Mouse (Mus musculus): ENCODE measurements at regions not wholly inside any gene's neighbourhood (a gene's known extent, or its start where the extent isn't known, plus 50 kb on each side); places are given as distances from the start of the nearest gene placed in this dataset.
"Not testable (repeated sequence)": the region's sequence is repeated elsewhere in the genome, so short reads cannot be mapped to it uniquely, and the experiment has no call there.

DNA sequence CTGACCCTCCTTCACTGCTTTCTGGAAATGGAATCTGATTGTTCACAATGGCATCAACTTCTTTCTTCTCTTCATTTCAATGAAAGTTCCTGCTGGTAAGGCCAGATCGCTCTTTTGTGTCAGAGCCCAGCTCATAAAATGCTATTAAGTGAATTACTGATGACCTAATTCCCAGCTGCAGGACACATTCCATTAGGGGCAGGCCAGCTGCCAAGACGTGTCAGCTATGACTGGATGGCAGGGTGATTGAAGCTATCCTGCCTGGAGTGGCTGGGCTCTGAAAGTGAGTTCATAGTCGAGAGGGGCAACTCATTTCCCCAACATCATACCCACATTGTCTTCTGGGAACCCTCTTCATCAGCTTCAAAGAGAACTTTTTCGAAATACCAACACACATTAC lies 100.4 kb upstream of the Gap43 start:
- Histone ChIP-seq H3K4me1 (peaks cover 21% of the 10 kb centered on the region), H3K36me3 (no peaks in the 10 kb centered on the region), H3K4me2 (replicated peaks) (no peak overlapping the region), H3K4me3 (no peak overlapping the region), H3K9me3 (no peaks in the 10 kb centered on the region), H3K9ac (replicated peaks) (no peak overlapping the region), H3K27ac (replicated peaks) (no peak overlapping the region), H3K27me3 (no peaks in the 10 kb centered on the region)
- no peak for ATAC-seq (replicated peaks)
- WGBS, result 17% methylated on average over 4 of the region's 4 CpGs

DNA sequence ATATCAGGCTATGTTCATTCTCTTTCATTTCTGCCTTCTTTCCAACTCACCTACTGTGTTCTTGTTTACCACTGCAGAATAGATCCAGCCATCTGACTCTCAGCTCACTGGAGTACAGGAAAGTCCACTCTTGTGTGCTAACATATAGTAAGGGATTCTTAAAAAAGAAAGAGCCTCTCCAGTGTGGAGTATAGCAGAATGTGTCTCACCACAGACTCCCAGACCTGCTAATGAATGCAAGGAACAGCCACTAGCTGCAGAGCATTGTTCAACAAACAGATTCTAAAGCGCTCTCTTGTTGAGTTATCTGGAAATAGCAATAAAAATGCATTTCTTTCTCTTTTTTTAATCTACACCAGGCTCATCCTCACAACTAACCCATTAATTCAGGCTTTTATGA lies 91.1 kb upstream of the Gap43 start:
- no peak overlapping the region for H3K9ac ChIP-seq (replicated peaks)
- no peak overlapping the region for H3K4me3 ChIP-seq
- no peak overlapping the region for H3K27ac ChIP-seq (replicated peaks)
- H3K36me3 ChIP-seq, result no peaks in the 10 kb centered on the region
- 96% methylated on average over 1 of the region's 1 CpGs for WGBS
- ATAC-seq (replicated peaks), result no peak
- no peaks in the 10 kb centered on the region for H3K4me1 ChIP-seq
- H3K9me3 ChIP-seq, result no peaks in the 10 kb centered on the region
- H3K4me2 ChIP-seq (replicated peaks), result no peak overlapping the region
- H3K27me3 ChIP-seq, result no peaks in the 10 kb centered on the region

- Histone ChIP-seq H3K4me2 (replicated peaks) (no peak overlapping the region), H3K36me3 (no peaks in the 10 kb centered on the region), H3K27me3 (no peaks in the 10 kb centered on the region), H3K9ac (replicated peaks) (no peak overlapping the region), H3K4me1 (peaks cover 11% of the 10 kb centered on the region; the same call in 1 of the 2 replicates), H3K9me3 (no peaks in the 10 kb centered on the region), H3K4me3 (no peak overlapping the region), H3K27ac (replicated peaks) (no peak overlapping the region)
- 81% methylated on average over 4 of the region's 4 CpGs for WGBS
- ATAC-seq (replicated peaks), result no peak
These were observed 76.2 kb upstream of the Gap43 start for GRCm38 (mm10) chr16:42416673-42417072.

DNA sequence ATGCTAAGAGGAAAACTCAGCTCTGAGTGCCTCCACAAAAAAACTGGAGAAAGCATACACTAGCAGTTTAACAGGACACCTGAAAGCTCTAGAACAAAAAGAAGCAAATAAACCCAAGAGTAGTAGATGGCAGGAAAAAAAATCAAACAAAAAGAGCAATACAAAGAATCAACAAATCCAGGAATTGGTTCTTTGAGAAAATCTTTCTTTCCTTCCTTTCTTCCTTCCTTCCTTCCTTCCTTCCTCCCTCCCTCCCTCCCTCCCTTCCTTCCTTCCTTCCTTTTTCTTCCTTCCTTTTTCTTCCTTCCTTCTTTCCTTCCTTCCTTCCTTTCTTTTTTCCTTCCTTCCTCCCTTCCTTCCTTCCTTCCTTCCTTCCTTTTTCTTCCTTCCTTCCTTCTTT lies 71.6 kb upstream of the Gap43 start:
- not testable (repeated sequence) for H3K9ac ChIP-seq (replicated peaks); H3K27ac ChIP-seq (replicated peaks); ATAC-seq (replicated peaks); H3K27me3 ChIP-seq; H3K36me3 ChIP-seq; H3K4me3 ChIP-seq; H3K4me2 ChIP-seq (replicated peaks); H3K9me3 ChIP-seq; H3K4me1 ChIP-seq

GRCm38 (mm10) chr16:42396596-42396995 lies 56.1 kb upstream of the Gap43 start:
- Histone ChIP-seq H3K4me2 (replicated peaks) (no peak overlapping the region), H3K9ac (replicated peaks) (no peak overlapping the region), H3K4me1 (peaks cover 5% of the 10 kb centered on the region; the same call in 1 of the 2 replicates), H3K9me3 (no peaks in the 10 kb centered on the region), H3K4me3 (no peak overlapping the region), H3K36me3 (no peaks in the 10 kb centered on the region), H3K27ac (replicated peaks) (no peak overlapping the region), H3K27me3 (no peaks in the 10 kb centered on the region)
- WGBS, result 47% methylated on average over 1 of the region's 1 CpGs
- no peak for ATAC-seq (replicated peaks)
